Comparison of ENCODE assay signal across 11 mouse cellular contexts in the genomic region with DNA sequence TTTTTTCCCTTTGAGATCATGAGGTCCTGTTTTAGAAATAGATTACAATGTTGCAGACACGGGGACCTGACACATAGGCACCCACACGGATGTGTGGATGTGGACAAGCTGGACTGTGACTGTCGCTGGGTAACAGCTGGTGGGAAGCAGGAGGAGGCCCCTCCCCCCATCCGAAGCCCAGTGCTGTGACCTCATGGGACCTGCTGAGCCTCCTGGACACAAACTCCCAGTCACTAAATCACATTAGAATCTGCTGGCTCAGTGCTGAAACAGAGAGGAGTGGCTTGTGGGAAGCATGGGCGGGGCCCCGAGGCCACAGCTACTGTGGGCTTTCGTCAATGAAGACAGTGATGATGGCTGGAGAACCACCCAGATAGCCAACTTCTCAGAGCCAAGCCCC.
DNase-seq lines count a peak whose midpoint lies in the region; ATAC-seq and TF ChIP-seq lines count a peak whose summit lies in the region.
"Had no signal": no experiment of that assay in that cellular context is flagged by ENCODE, and none has a peak within 500 bp of the region (broad histone marks: within the 10 kb centered on the region; RNA-seq: fewer than 3 reads in every experiment).

No protein-coding gene starts in this region.

- H3K27ac ChIP-seq in limb, embryonic 14.5 days (replicated peaks; ENCODE audit: low read depth, low read length) = no peak overlapping the region
- H3K27ac ChIP-seq: forebrain, embryonic 13.5 days had no signal

- no peaks in the 10 kb centered on the region for H3K27me3 ChIP-seq in limb, embryonic 14.5 days (ENCODE audit: control insufficient read depth, insufficient read depth, low read length)

- H3K9me3 ChIP-seq in limb, embryonic 14.5 days (ENCODE audit: control insufficient read depth, low read length) = no peaks in the 10 kb centered on the region
- H3K9me3 ChIP-seq: forebrain, embryonic 13.5 days had no signal

- ATAC-seq in limb, embryonic 14.5 days (ENCODE audit: low FRiP score, low read depth) = no peak
- ATAC-seq in megakaryocyte, adult 5-6 weeks (ENCODE audit: poor library complexity, severe bottlenecking) = no peak
- ATAC-seq: forebrain, embryonic 13.5 days; Patski had no signal

- no peak overlapping the region for H3K9ac ChIP-seq in limb, embryonic 14.5 days (ENCODE audit: low read depth, low read length, severe bottlenecking)
- H3K9ac ChIP-seq: forebrain, embryonic 13.5 days had no signal

- TF ChIP-seq POLR2A in limb, embryonic 14.5 days (IDR thresholded peaks at IDR 0.05; ENCODE audit: borderline replicate concordance, extremely low read depth, insufficient read depth, insufficient read length) = no peak

- no peak overlapping the region for H3K4me2 ChIP-seq in limb, embryonic 14.5 days (replicated peaks; ENCODE audit: low read depth, low read length, severe bottlenecking)
- H3K4me2 ChIP-seq: forebrain, embryonic 13.5 days had no signal

- 44% methylated on average over 7 of the region's 7 CpGs for WGBS in limb, embryonic 14.5 days

- DNase-seq in adrenal gland, adult 2 months = peak; percentile 30
- no peak for DNase-seq in adrenal gland, postnatal 25 days
- peak; percentile 72 for DNase-seq in MN1 (ENCODE audit: low spot score)
- DNase-seq in gastrocnemius, postnatal 4 days (ENCODE audit: low spot score in 2 of 2) = peak; percentile 34 to 54
- peak; percentile 13 for DNase-seq in limb, embryonic 14.5 days (ENCODE audit: low spot score)
- DNase-seq in thymus, postnatal 36 days = no peak
- no peak for DNase-seq in urinary bladder, postnatal 25 days (ENCODE audit: low spot score)
- DNase-seq: cerebellum, adult 11-12 months had no signal

- no peaks in the 10 kb centered on the region for H3K36me3 ChIP-seq in limb, embryonic 14.5 days (ENCODE audit: control insufficient read depth, insufficient read depth, low read length)

- peaks cover 26% of the 10 kb centered on the region for H3K4me1 ChIP-seq in limb, embryonic 14.5 days (ENCODE audit: control insufficient read depth, insufficient read depth, low read length)

- H3K4me3 ChIP-seq in limb, embryonic 14.5 days (replicated peaks; ENCODE audit: low read length) = no peak overlapping the region
- H3K4me3 ChIP-seq: forebrain, embryonic 13.5 days had no signal

Comparison
In these comparisons a context has a peak if more than half of its experiments do, and no peak if none do; other contexts are left out.
1. DNase-seq: peak in adrenal gland, adult 2 months (single experiment), MN1 (single experiment), gastrocnemius, postnatal 4 days (2 of 2) and limb, embryonic 14.5 days (single experiment); none in adrenal gland, postnatal 25 days (single experiment), thymus, postnatal 36 days (0 of 2) and urinary bladder, postnatal 25 days (single experiment).